Mouse (Mus musculus) testis, adult 2 months (tissue): Measurements from ENCODE around the gene Caln1. TPM values are rescaled to one million over a fixed set of nuclear protein-coding genes. Genes with fewer than 3 reads are reported as not detected.
A peak's percentile ranks its signal among the peaks of the same experiment; 100 is the strongest.

Source experiments
- H3K27ac ChIP-seq: fragments of 200-500 bp; 2 replicates; pipeline ENCODE4 v1.5.1; 2012; ENCODE audit warnings: low read depth, low read length; ENCODE audit not compliant: control insufficient read depth, insufficient read depth
- H3K27me3 ChIP-seq: fragments of 200-500 bp; 2 replicates; pipeline ENCODE4 v1.6.1; 2012; ENCODE audit warnings: mild to moderate bottlenecking, low read length, moderate library complexity; ENCODE audit not compliant: control insufficient read depth, insufficient read depth
- H3K36me3 ChIP-seq: fragments of 200-500 bp; 2 replicates; pipeline ENCODE4 v1.6.1; 2012; ENCODE audit warnings: mild to moderate bottlenecking, low read length; ENCODE audit not compliant: control insufficient read depth, insufficient read depth
- H3K4me1 ChIP-seq: fragments of 200-500 bp; 2 replicates; pipeline ENCODE4 v1.6.1; 2012; ENCODE audit warnings: low read length; ENCODE audit not compliant: control insufficient read depth, insufficient read depth
- H3K4me3 ChIP-seq: fragments of 200-500 bp; 2 replicates; pipeline ENCODE4 v1.5.1; 2012; ENCODE audit warnings: low read depth, mild to moderate bottlenecking, low read length, moderate library complexity, mixed read lengths; ENCODE audit not compliant: control insufficient read depth
- CTCF ChIP-seq: fragments of 200-500 bp; IDR thresholded peaks from 2 replicates; pipeline ENCODE4 v1.5.1; 2012; ENCODE audit warnings: low read depth, mild to moderate bottlenecking, inconsistent platforms, low read length, moderate library complexity; ENCODE audit not compliant: control insufficient read depth, insufficient read depth, insufficient replicate concordance
- POLR2A ChIP-seq: fragments of 200-500 bp; IDR thresholded peaks from 2 replicates; pipeline ENCODE4 v1.6.1; 2012; ENCODE audit warnings: low read depth, mild to moderate bottlenecking, inconsistent platforms, low read length, moderate library complexity; ENCODE audit not compliant: control insufficient read depth
- polyA plus RNA-seq: library from polyadenylated mRNA; depleted of rRNA; stranded (reverse); fragments of >200 nt; gene quantifications from 2 replicates; pipeline ENCODE4 v1.2.3, GENCODE M21; 2012

Gene Caln1
- polyA plus RNA-seq, 1 experiment, result 1.3 TPM

- no peaks in the 10 kb centered on the region for H3K27me3 ChIP-seq
- TF ChIP-seq CTCF, result no peak
- no peak for TF ChIP-seq POLR2A
Observed at GRCm38 (mm10) chr5:130448491-130448890, 79.2 kb downstream of the Caln1 start.

GRCm38 (mm10) chr5:130448931-130449856 is 79.9 kb downstream of the Caln1 start:
- no peak for TF ChIP-seq CTCF
- TF ChIP-seq POLR2A, result no peak
- H3K27me3 ChIP-seq, result no peaks in the 10 kb centered on the region

More at GRCm38 (mm10) chr5:130448491-130448890, 79.2 kb downstream of the Caln1 start:
- peaks cover 8% of the 10 kb centered on the region for H3K4me1 ChIP-seq
- H3K36me3 ChIP-seq, result no peaks in the 10 kb centered on the region
- H3K27ac ChIP-seq, result no peak overlapping the region
- H3K4me3 ChIP-seq, result no peak overlapping the region; the same call in 1 of the 2 replicates

GRCm38 (mm10) chr5:130450031-130450541 is 80.8 kb downstream of the Caln1 start:
- no peak overlapping the region for H3K27ac ChIP-seq

More at GRCm38 (mm10) chr5:130448931-130449856, 79.9 kb downstream of the Caln1 start:
- no peak overlapping the region for H3K27ac ChIP-seq
- no peaks in the 10 kb centered on the region for H3K36me3 ChIP-seq
- H3K4me1 ChIP-seq, result peaks cover 8% of the 10 kb centered on the region
- peak overlapping the region; percentile 39 for H3K4me3 ChIP-seq

GRCm38 (mm10) chr5:130458076-130458475 is 88.8 kb downstream of the Caln1 start:
- no peaks in the 10 kb centered on the region for H3K36me3 ChIP-seq
- no peak overlapping the region for H3K4me3 ChIP-seq
- TF ChIP-seq POLR2A (no peak), CTCF (no peak)
- H3K27ac ChIP-seq, result no peak overlapping the region
- H3K27me3 ChIP-seq, result no peaks in the 10 kb centered on the region
- no peaks in the 10 kb centered on the region for H3K4me1 ChIP-seq

More at GRCm38 (mm10) chr5:130450031-130450541, 80.8 kb downstream of the Caln1 start:
- H3K4me3 ChIP-seq, result no peak overlapping the region
- H3K36me3 ChIP-seq, result no peaks in the 10 kb centered on the region
- peaks cover 8% of the 10 kb centered on the region for H3K4me1 ChIP-seq
- H3K27me3 ChIP-seq, result no peaks in the 10 kb centered on the region
- no peak for TF ChIP-seq POLR2A
- TF ChIP-seq CTCF, result no peak

- Histone ChIP-seq H3K36me3 (no peaks in the 10 kb centered on the region), H3K4me3 (no peak overlapping the region), H3K27ac (no peak overlapping the region), H3K27me3 (no peaks in the 10 kb centered on the region), H3K4me1 (peaks cover 3% of the 10 kb centered on the region)
- no peak for TF ChIP-seq POLR2A
- TF ChIP-seq CTCF, result no peak
Observed at GRCm38 (mm10) chr5:130472209-130472608, 103.0 kb downstream of the Caln1 start.

GRCm38 (mm10) chr5:130474876-130475275 is 105.6 kb downstream of the Caln1 start:
- TF ChIP-seq POLR2A, result no peak
- TF ChIP-seq CTCF, result no peak
- no peaks in the 10 kb centered on the region for H3K27me3 ChIP-seq
- no peak overlapping the region for H3K4me3 ChIP-seq
- no peaks in the 10 kb centered on the region for H3K36me3 ChIP-seq
- H3K4me1 ChIP-seq, result peaks cover 3% of the 10 kb centered on the region
- H3K27ac ChIP-seq, result no peak overlapping the region

- Histone ChIP-seq H3K27me3 (no peaks in the 10 kb centered on the region), H3K4me3 (no peak overlapping the region), H3K36me3 (no peaks in the 10 kb centered on the region), H3K4me1 (peaks cover 3% of the 10 kb centered on the region), H3K27ac (no peak overlapping the region)
- TF ChIP-seq POLR2A (no peak), CTCF (no peak)
Observed at GRCm38 (mm10) chr5:130476741-130477140, 107.5 kb downstream of the Caln1 start.

GRCm38 (mm10) chr5:130480290-130480689 is 111.0 kb downstream of the Caln1 start:
- no peaks in the 10 kb centered on the region for H3K27me3 ChIP-seq
- H3K36me3 ChIP-seq, result no peaks in the 10 kb centered on the region
- no peak overlapping the region for H3K27ac ChIP-seq
- TF ChIP-seq POLR2A, result no peak
- TF ChIP-seq CTCF, result no peak
- no peak overlapping the region for H3K4me3 ChIP-seq
- H3K4me1 ChIP-seq, result no peaks in the 10 kb centered on the region
